Mouse (Mus musculus) thymus, adult 2 months (tissue): ENCODE measurements around the gene Rps29.

Experiments
- CTCF ChIP-seq: fragments of 200-500 bp; IDR thresholded peaks from 2 replicates; pipeline ENCODE4 v1.5.1; 2012; ENCODE audit warnings: mild to moderate bottlenecking, control low read depth, low read length, moderate library complexity, borderline replicate concordance; ENCODE audit not compliant: control insufficient read depth, poor library complexity, insufficient read depth; ENCODE audit errors: extremely low read depth
- POLR2A ChIP-seq: fragments of 200-500 bp; IDR thresholded peaks from 2 replicates; pipeline ENCODE4 v1.6.1; 2012; ENCODE audit warnings: mild to moderate bottlenecking, low read length, control low read depth, moderate library complexity; ENCODE audit not compliant: control insufficient read depth, poor library complexity, insufficient read depth; ENCODE audit errors: extremely low read depth

DNA sequence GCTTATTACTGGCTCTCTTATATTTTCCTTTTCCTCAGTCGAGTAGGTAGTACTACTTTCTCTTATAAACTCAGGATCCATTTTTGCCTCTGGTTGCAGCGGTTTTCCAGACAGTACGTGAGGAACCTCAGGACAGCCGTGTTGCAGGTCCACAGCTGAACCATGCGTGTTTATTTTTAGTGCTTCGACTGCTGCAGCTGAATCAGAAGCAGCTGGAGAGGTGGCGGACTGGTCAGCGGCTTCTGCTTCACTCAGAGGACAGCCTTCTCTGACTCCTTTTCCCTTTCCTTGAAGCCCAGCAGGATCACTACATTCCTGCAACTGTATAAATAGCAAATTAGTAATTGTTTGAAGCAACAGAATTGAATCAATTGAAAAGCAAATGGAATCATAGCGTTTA, 31.1 kb upstream of the Rps29 start:
- TF ChIP-seq POLR2A = no peak
- TF ChIP-seq CTCF = no peak
